Mouse (Mus musculus) cerebellum, adult 2 months (tissue): ENCODE results near the gene Heatr1.

Source experiments
- CTCF ChIP-seq: fragments of 200-500 bp; IDR thresholded peaks from 2 replicates; pipeline ENCODE4 v1.5.1; 2011; ENCODE audit warnings: low read depth, mild to moderate bottlenecking, control low read depth, low read length, moderate library complexity, borderline replicate concordance; ENCODE audit not compliant: insufficient read depth
- POLR2A ChIP-seq: fragments of 200-500 bp; IDR thresholded peaks from 2 replicates; pipeline ENCODE4 v1.6.1; 2011; ENCODE audit warnings: low read length, control low read depth, borderline replicate concordance; ENCODE audit not compliant: insufficient read depth

GRCm38 (mm10) chr13:12440813-12441212, 46.0 kb downstream of the Heatr1 start:
- TF ChIP-seq CTCF (no peak), POLR2A (no peak)
